Mouse (Mus musculus): ENCODE measurements around the gene Hoxb7. TPM values are rescaled to one million over a fixed set of nuclear protein-coding genes. Genes with fewer than 3 reads are reported as not detected.

Hoxb7 gene
- polyA plus RNA-seq, 1 experiment from 2014 or later: 58.6 TPM

GRCm38 (mm10) chr11:96288455-96289221 lies 2.2 kb downstream of the Hoxb7 start:
- ATAC-seq (ENCODE audit: low FRiP score, low TSS enrichment): no peak
- peaks cover 36% of the 10 kb centered on the region for H3K4me1 ChIP-seq (ENCODE audit: control insufficient read depth, insufficient read depth, low read length)
- H3K9me3 ChIP-seq (ENCODE audit: control insufficient read depth, low read length): no peaks in the 10 kb centered on the region
- peak overlapping the region; percentile 53 for H3K4me3 ChIP-seq (ENCODE audit: low read length)
- WGBS: 12% methylated on average over 1 of the region's 1 CpGs
- no peaks in the 10 kb centered on the region for H3K36me3 ChIP-seq (ENCODE audit: control insufficient read depth, insufficient read depth, low read length)
- peak overlapping the region; percentile 95 for H3K4me2 ChIP-seq (replicated peaks; ENCODE audit: low read depth, low read length)
- H3K27me3 ChIP-seq (ENCODE audit: control insufficient read depth, insufficient read depth, low read length): no peaks in the 10 kb centered on the region
- peak overlapping the region; percentile 99 for H3K9ac ChIP-seq (ENCODE audit: low read depth, low read length)
- H3K27ac ChIP-seq (ENCODE audit: low read depth, low read length): peak overlapping the region; percentile 100

GRCm38 (mm10) chr11:96289293-96289692 lies 2.9 kb downstream of the Hoxb7 start:
- WGBS: 17% methylated on average over 21 of the region's 21 CpGs
- H3K27me3 ChIP-seq (ENCODE audit: control insufficient read depth, insufficient read depth, low read length): no peaks in the 10 kb centered on the region

GRCm38 (mm10) chr11:96289837-96290236 lies 3.4 kb downstream of the Hoxb7 start:
- Histone ChIP-seq H3K36me3 (ENCODE audit: control insufficient read depth, insufficient read depth, low read length) (no peaks in the 10 kb centered on the region), H3K4me2 (replicated peaks; ENCODE audit: low read depth, low read length) (peak overlapping the region; percentile 95), H3K4me1 (ENCODE audit: control insufficient read depth, insufficient read depth, low read length) (peaks cover 36% of the 10 kb centered on the region), H3K9ac (ENCODE audit: low read depth, low read length) (peak overlapping the region; percentile 99), H3K4me3 (ENCODE audit: low read length) (peak overlapping the region; percentile 53), H3K27me3 (ENCODE audit: control insufficient read depth, insufficient read depth, low read length) (no peaks in the 10 kb centered on the region), H3K9me3 (ENCODE audit: control insufficient read depth, low read length) (no peaks in the 10 kb centered on the region), H3K27ac (ENCODE audit: low read depth, low read length) (peak overlapping the region; percentile 100)
- 27% methylated on average over 6 of the region's 6 CpGs for WGBS
- ATAC-seq (ENCODE audit: low FRiP score, low TSS enrichment): no peak

More at GRCm38 (mm10) chr11:96289293-96289692, 2.9 kb downstream of the Hoxb7 start:
- H3K9me3 ChIP-seq (ENCODE audit: control insufficient read depth, low read length): no peaks in the 10 kb centered on the region
- H3K4me2 ChIP-seq (replicated peaks; ENCODE audit: low read depth, low read length): peak overlapping the region; percentile 95
- no peak for ATAC-seq (ENCODE audit: low FRiP score, low TSS enrichment)
- H3K4me1 ChIP-seq (ENCODE audit: control insufficient read depth, insufficient read depth, low read length): peaks cover 36% of the 10 kb centered on the region
- no peaks in the 10 kb centered on the region for H3K36me3 ChIP-seq (ENCODE audit: control insufficient read depth, insufficient read depth, low read length)
- peak overlapping the region; percentile 100 for H3K27ac ChIP-seq (ENCODE audit: low read depth, low read length)
- H3K9ac ChIP-seq (ENCODE audit: low read depth, low read length): peak overlapping the region; percentile 99
- H3K4me3 ChIP-seq (ENCODE audit: low read length): peak overlapping the region; percentile 53

GRCm38 (mm10) chr11:96290705-96291355 lies 4.4 kb downstream of the Hoxb7 start:
- no peaks in the 10 kb centered on the region for H3K9me3 ChIP-seq (ENCODE audit: control insufficient read depth, low read length)
- peak overlapping the region; percentile 99 for H3K9ac ChIP-seq (ENCODE audit: low read depth, low read length)
- peak overlapping the region; percentile 95 for H3K4me2 ChIP-seq (replicated peaks; ENCODE audit: low read depth, low read length)
- peak overlapping the region; percentile 53 for H3K4me3 ChIP-seq (ENCODE audit: low read length)
- no peaks in the 10 kb centered on the region for H3K27me3 ChIP-seq (ENCODE audit: control insufficient read depth, insufficient read depth, low read length)
- ATAC-seq (ENCODE audit: low FRiP score, low TSS enrichment): no peak
- H3K27ac ChIP-seq (ENCODE audit: low read depth, low read length): peak overlapping the region; percentile 100
- WGBS: 18% methylated on average over 17 of the region's 17 CpGs
- peaks cover 40% of the 10 kb centered on the region for H3K4me1 ChIP-seq (ENCODE audit: control insufficient read depth, insufficient read depth, low read length)
- H3K36me3 ChIP-seq (ENCODE audit: control insufficient read depth, insufficient read depth, low read length): no peaks in the 10 kb centered on the region

GRCm38 (mm10) chr11:96291681-96292564 lies 5.5 kb downstream of the Hoxb7 start, which contains the start of gene Hoxb6:
Gene Hoxb6, plus strand, starts transcription at chr11:96292476.
- H3K9me3 ChIP-seq (ENCODE audit: control insufficient read depth, low read length): no peaks in the 10 kb centered on the region
- peaks cover 42% of the 10 kb centered on the region for H3K4me1 ChIP-seq (ENCODE audit: control insufficient read depth, insufficient read depth, low read length)
- WGBS: 1% methylated on average over 22 of the region's 22 CpGs
- peak within 1 kb of the TSS; percentile 53 for H3K4me3 ChIP-seq (ENCODE audit: low read length)
- peak within 1 kb of the TSS; percentile 100 for H3K27ac ChIP-seq (ENCODE audit: low read depth, low read length)
- peak within 1 kb of the TSS; percentile 99 for H3K9ac ChIP-seq (ENCODE audit: low read depth, low read length)
- peak within 1 kb of the TSS; percentile 95 for H3K4me2 ChIP-seq (replicated peaks; ENCODE audit: low read depth, low read length)
- ATAC-seq (ENCODE audit: low FRiP score, low TSS enrichment): peak; percentile 43
- no peaks in the 10 kb centered on the region for H3K36me3 ChIP-seq (ENCODE audit: control insufficient read depth, insufficient read depth, low read length)
- no peaks in the 10 kb centered on the region for H3K27me3 ChIP-seq (ENCODE audit: control insufficient read depth, insufficient read depth, low read length)

GRCm38 (mm10) chr11:96292565-96293301 lies 6.3 kb downstream of the Hoxb7 start:
- WGBS: 2% methylated on average over 12 of the region's 12 CpGs
- no peaks in the 10 kb centered on the region for H3K36me3 ChIP-seq (ENCODE audit: control insufficient read depth, insufficient read depth, low read length)
- H3K9ac ChIP-seq (ENCODE audit: low read depth, low read length): peak overlapping the region; percentile 99
- peak overlapping the region; percentile 53 for H3K4me3 ChIP-seq (ENCODE audit: low read length)
- H3K4me1 ChIP-seq (ENCODE audit: control insufficient read depth, insufficient read depth, low read length): peaks cover 45% of the 10 kb centered on the region
- H3K9me3 ChIP-seq (ENCODE audit: control insufficient read depth, low read length): no peaks in the 10 kb centered on the region
- H3K4me2 ChIP-seq (replicated peaks; ENCODE audit: low read depth, low read length): peak overlapping the region; percentile 95
- H3K27me3 ChIP-seq (ENCODE audit: control insufficient read depth, insufficient read depth, low read length): no peaks in the 10 kb centered on the region
- H3K27ac ChIP-seq (ENCODE audit: low read depth, low read length): peak overlapping the region; percentile 100
- no peak for ATAC-seq (ENCODE audit: low FRiP score, low TSS enrichment)

GRCm38 (mm10) chr11:96293302-96293921 lies 7.0 kb downstream of the Hoxb7 start:
- Histone ChIP-seq H3K27me3 (ENCODE audit: control insufficient read depth, insufficient read depth, low read length) (no peaks in the 10 kb centered on the region), H3K27ac (ENCODE audit: low read depth, low read length) (peak overlapping the region; percentile 100), H3K4me3 (ENCODE audit: low read length) (peak overlapping the region; percentile 53)

More at GRCm38 (mm10) chr11:96293302-96293921, 7.0 kb downstream of the Hoxb7 start:
- Histone ChIP-seq H3K4me1 (ENCODE audit: control insufficient read depth, insufficient read depth, low read length) (peaks cover 44% of the 10 kb centered on the region), H3K36me3 (ENCODE audit: control insufficient read depth, insufficient read depth, low read length) (no peaks in the 10 kb centered on the region), H3K4me2 (replicated peaks; ENCODE audit: low read depth, low read length) (peak overlapping the region; percentile 95), H3K9me3 (ENCODE audit: control insufficient read depth, low read length) (no peaks in the 10 kb centered on the region), H3K9ac (ENCODE audit: low read depth, low read length) (peak overlapping the region; percentile 99)
- ATAC-seq (ENCODE audit: low FRiP score, low TSS enrichment): no peak
- 0% methylated on average over 22 of the region's 22 CpGs for WGBS

All from kidney, embryonic 14.5 days (tissue).